Comparison of ENCODE assay signal across 8 mouse cellular contexts in the genomic region with DNA sequence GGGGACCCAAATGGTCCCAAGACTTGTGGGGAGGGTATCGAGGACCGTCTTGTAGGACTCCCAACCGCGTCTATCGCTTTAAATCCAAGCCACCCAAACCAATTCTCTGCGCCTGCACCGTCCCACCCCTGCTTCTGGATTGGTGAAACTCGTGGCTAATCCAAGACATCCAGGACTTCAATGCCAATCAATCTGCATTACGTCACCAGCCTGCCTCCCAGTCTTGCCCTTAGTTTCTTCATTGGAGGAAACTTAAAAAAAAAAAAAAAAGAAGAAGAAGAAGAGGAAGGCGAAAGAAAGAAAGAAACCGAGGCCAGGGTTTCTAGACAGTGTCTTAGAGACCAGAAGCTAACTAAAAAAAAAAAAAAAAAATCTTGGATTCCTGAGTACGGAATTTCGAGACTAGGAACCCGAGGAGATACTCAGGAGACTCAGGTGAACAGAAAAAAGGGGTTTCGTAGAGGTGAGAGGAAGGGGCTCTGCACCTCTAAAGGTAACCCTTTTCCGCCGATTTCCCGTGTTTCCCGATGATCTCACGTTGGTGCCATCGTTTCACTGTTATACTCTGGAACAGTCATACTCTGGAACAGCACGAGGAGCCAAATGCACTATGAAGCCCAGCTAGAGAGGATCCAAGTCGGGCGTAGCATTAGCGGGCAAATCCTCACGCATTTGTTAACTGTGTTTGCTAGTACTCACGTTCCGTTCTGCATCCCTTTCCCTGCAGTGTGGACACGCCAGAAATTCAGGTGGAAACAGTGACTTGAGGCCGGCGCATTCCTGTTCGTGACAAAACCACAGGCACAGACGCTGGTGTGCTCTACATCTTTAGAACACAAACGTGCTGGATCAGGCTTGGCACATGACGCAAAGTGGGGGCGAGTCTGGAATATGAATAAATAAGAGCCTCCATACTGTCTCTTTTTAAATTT. TPM values are rescaled to one million over a fixed set of nuclear protein-coding genes. Genes with fewer than 3 reads are reported as not detected.
DNase-seq lines count a peak whose midpoint lies in the region; ATAC-seq and TF ChIP-seq lines count a peak whose summit lies in the region.

Gene Tspan31, minus strand, starts transcription at position 75 of the 932 bp plus-strand sequence.

- under 1% methylated on average over 36 of the region's 36 CpGs for WGBS in bone marrow, adult 2 months
- WGBS in embryonic facial prominence, embryonic 14.5 days = 2% methylated on average over 36 of the region's 36 CpGs
- under 1% methylated on average over 36 of the region's 36 CpGs for WGBS in heart, adult 2 months
- WGBS in kidney, adult 2 months = under 1% methylated on average over 36 of the region's 36 CpGs
- 2% methylated on average over 36 of the region's 36 CpGs for WGBS in limb, embryonic 11.5 days
- 2% methylated on average over 36 of the region's 36 CpGs for WGBS in midbrain, embryonic 13.5 days

- no peak for TF ChIP-seq POLR2A in bone marrow, adult 2 months (IDR thresholded peaks at IDR 0.05; ENCODE audit: borderline replicate concordance, control insufficient read depth, low read depth, low read length)
- TF ChIP-seq POLR2A in heart, adult 2 months (IDR thresholded peaks at IDR 0.05; ENCODE audit: insufficient read depth, low read depth, low read length) = peak; percentile 93
- TF ChIP-seq POLR2A in kidney, adult 2 months (IDR thresholded peaks at IDR 0.05; ENCODE audit: low read depth, low read length) = peak; percentile 48

- H3K27ac ChIP-seq in bone marrow, adult 2 months (ENCODE audit: control insufficient read depth, insufficient read depth, low read depth, low read length, poor library complexity) = no peak within 1 kb of the TSS
- peak within 1 kb of the TSS; percentile 91 for H3K27ac ChIP-seq in embryonic facial prominence, embryonic 14.5 days (replicated peaks; ENCODE audit: low read depth, low read length)
- H3K27ac ChIP-seq in heart, adult 2 months = peak within 1 kb of the TSS; percentile 84
- H3K27ac ChIP-seq in kidney, adult 2 months (ENCODE audit: insufficient read depth, low read depth, low read length) = peak within 1 kb of the TSS; percentile 71
- H3K27ac ChIP-seq in limb, embryonic 11.5 days (replicated peaks; ENCODE audit: low read depth, low read length) = peak within 1 kb of the TSS; percentile 71
- peak within 1 kb of the TSS; percentile 92 for H3K27ac ChIP-seq in midbrain, embryonic 13.5 days

- H3K9ac ChIP-seq in embryonic facial prominence, embryonic 14.5 days (ENCODE audit: low read depth, low read length) = peak within 1 kb of the TSS; percentile 73
- peak within 1 kb of the TSS; percentile 90 for H3K9ac ChIP-seq in heart, adult 2 months (ENCODE audit: low read depth, low read length)
- peak within 1 kb of the TSS; percentile 73 for H3K9ac ChIP-seq in limb, embryonic 11.5 days (ENCODE audit: low read length)
- peak within 1 kb of the TSS; percentile 80 for H3K9ac ChIP-seq in midbrain, embryonic 13.5 days (replicated peaks)

- TF ChIP-seq EP300 in heart, adult 2 months (IDR thresholded peaks at IDR 0.05; ENCODE audit: insufficient read depth, low read depth, low read length) = 0 out of 2 replicates have a peak, but pooled peaks have one; percentile 6

- DNase-seq in A20 (ENCODE audit: low read depth, low spot score) = peak; percentile 91
- peak; percentile 99 for DNase-seq in embryonic facial prominence, embryonic 14.5 days (ENCODE audit: low spot score)
- DNase-seq in heart, adult 2 months = peak; percentile 86 to 93
- peak; percentile 98 for DNase-seq in kidney, adult 2 months
- DNase-seq in limb, embryonic 11.5 days (ENCODE audit: low spot score) = peak; percentile 90
- peak; percentile 65 for DNase-seq in spleen, adult 12 weeks (ENCODE audit: low spot score)

- no peak for TF ChIP-seq CTCF in bone marrow, adult 2 months (IDR thresholded peaks at IDR 0.05; ENCODE audit: control insufficient read depth, insufficient read depth, low read length)
- no peak for TF ChIP-seq CTCF in heart, adult 2 months (IDR thresholded peaks at IDR 0.05)
- no peak for TF ChIP-seq CTCF in kidney, adult 2 months (conservative IDR thresholded peaks at IDR 0.05; ENCODE audit: insufficient read depth, insufficient read length, low read depth, low read length)

- intact Hi-C loops in heart, adult 2 months (cut with DNase I) = no loop called here

- no peaks in the 10 kb centered on the region for H3K79me2 ChIP-seq in heart, adult 2 months (replicated peaks; ENCODE audit: control insufficient read depth, insufficient read depth, low read length)

- H3K4me1 ChIP-seq in bone marrow, adult 2 months (ENCODE audit: control insufficient read depth, insufficient read depth, low read length) = peaks cover 5% of the 10 kb centered on the region; the same call in 1 of the 2 replicates
- H3K4me1 ChIP-seq in embryonic facial prominence, embryonic 14.5 days (ENCODE audit: control insufficient read depth, insufficient read depth, low read length) = peaks cover 16% of the 10 kb centered on the region
- peaks cover 5% of the 10 kb centered on the region for H3K4me1 ChIP-seq in heart, adult 2 months (ENCODE audit: control insufficient read depth, insufficient read depth, low read length)
- no peaks in the 10 kb centered on the region; the same call in 1 of the 2 replicates for H3K4me1 ChIP-seq in kidney, adult 2 months (ENCODE audit: control insufficient read depth, insufficient read depth, low read length)
- peaks cover 7% of the 10 kb centered on the region; the same call in 1 of the 2 replicates for H3K4me1 ChIP-seq in limb, embryonic 11.5 days (ENCODE audit: control insufficient read depth, insufficient read depth, low read length)
- peaks cover 39% of the 10 kb centered on the region for H3K4me1 ChIP-seq in midbrain, embryonic 13.5 days (replicated peaks)

- peak within 1 kb of the TSS; percentile 46 for H3K4me3 ChIP-seq in bone marrow, adult 2 months (replicated peaks; ENCODE audit: control insufficient read depth, low read depth, low read length)
- peak within 1 kb of the TSS; percentile 62 for H3K4me3 ChIP-seq in embryonic facial prominence, embryonic 14.5 days (ENCODE audit: low read depth, low read length)
- peak within 1 kb of the TSS; percentile 90 for H3K4me3 ChIP-seq in heart, adult 2 months
- peak within 1 kb of the TSS; percentile 86 for H3K4me3 ChIP-seq in kidney, adult 2 months (ENCODE audit: insufficient read depth, low read depth, low read length)
- H3K4me3 ChIP-seq in limb, embryonic 11.5 days (ENCODE audit: low read depth, low read length) = peak within 1 kb of the TSS; percentile 66
- H3K4me3 ChIP-seq in midbrain, embryonic 13.5 days (replicated peaks) = peak within 1 kb of the TSS; percentile 66

- ATAC-seq in embryonic facial prominence, embryonic 14.5 days (ENCODE audit: low read depth) = peak; percentile 93
- ATAC-seq in limb, embryonic 11.5 days (ENCODE audit: insufficient number of reproducible peaks, low FRiP score, low TSS enrichment, low read depth) = peak; percentile 85
- ATAC-seq in midbrain, embryonic 13.5 days = peak; percentile 94

- H3K27me3 ChIP-seq in embryonic facial prominence, embryonic 14.5 days (replicated peaks; ENCODE audit: control insufficient read depth, insufficient read depth, low read length) = peaks cover 6% of the 10 kb centered on the region; the same call in 1 of the 2 replicates
- no peaks in the 10 kb centered on the region for H3K27me3 ChIP-seq in heart, adult 2 months (ENCODE audit: control insufficient read depth, insufficient read depth, low read length)
- H3K27me3 ChIP-seq in kidney, adult 2 months (replicated peaks; ENCODE audit: control insufficient read depth, insufficient read depth, low read length) = no peaks in the 10 kb centered on the region
- no peaks in the 10 kb centered on the region for H3K27me3 ChIP-seq in limb, embryonic 11.5 days (ENCODE audit: control insufficient read depth, insufficient read depth, low read length)
- H3K27me3 ChIP-seq in midbrain, embryonic 13.5 days = 0 out of 2 replicates have a peak, but pooled peaks cover 5% of the 10 kb centered on the region

- peaks cover 35% of the 10 kb centered on the region for H3K36me3 ChIP-seq in embryonic facial prominence, embryonic 14.5 days (ENCODE audit: control insufficient read depth, insufficient read depth, low read length)
- H3K36me3 ChIP-seq in heart, adult 2 months (ENCODE audit: control insufficient read depth, insufficient read depth, low read length) = no peaks in the 10 kb centered on the region
- peaks cover 1% of the 10 kb centered on the region for H3K36me3 ChIP-seq in kidney, adult 2 months (ENCODE audit: control insufficient read depth, insufficient read depth, low read length)
- peaks cover 24% of the 10 kb centered on the region for H3K36me3 ChIP-seq in limb, embryonic 11.5 days (ENCODE audit: control insufficient read depth, insufficient read depth, low read length)
- peaks cover 32% of the 10 kb centered on the region for H3K36me3 ChIP-seq in midbrain, embryonic 13.5 days

- H3K4me2 ChIP-seq in embryonic facial prominence, embryonic 14.5 days (ENCODE audit: low read depth, low read length) = peak within 1 kb of the TSS; percentile 86
- peak within 1 kb of the TSS; percentile 89 for H3K4me2 ChIP-seq in limb, embryonic 11.5 days (ENCODE audit: low read depth, severe bottlenecking)
- peak within 1 kb of the TSS; percentile 70 for H3K4me2 ChIP-seq in midbrain, embryonic 13.5 days (replicated peaks)

- no peaks in the 10 kb centered on the region for H3K9me3 ChIP-seq in embryonic facial prominence, embryonic 14.5 days (ENCODE audit: control insufficient read depth, low read length)
- no peaks in the 10 kb centered on the region for H3K9me3 ChIP-seq in limb, embryonic 11.5 days (ENCODE audit: control insufficient read depth, low read length)
- H3K9me3 ChIP-seq in midbrain, embryonic 13.5 days = no peaks in the 10 kb centered on the region

RNA-seq across cellular contexts. Expression of gene Tspan31, which starts in this region (rescaled TPM):
- 15.7 and 22.5 TPM in 2 replicates for polyA plus RNA-seq in bone marrow, adult 2 months (2011; ENCODE audit: insufficient read depth, insufficient read length, low replicate concordance, missing spikeins)
- polyA plus RNA-seq in embryonic facial prominence, embryonic 14.5 days (2014; fragmentation: Nextera tagmentation; extraction: Ambion mirVana) = 51.8 and 53.6 TPM in 2 replicates
- 10 to 100 TPM; 39.3 to 51.0 TPM for total RNA-seq in heart, adult 2 months (2021)
- 67.6 and 130 TPM in 2 replicates for polyA plus RNA-seq in heart, adult 2 months (2012; rRNA removed)
- polyA plus RNA-seq in kidney, adult 2 months (2012; rRNA removed) = 102 and 117 TPM in 2 replicates
- 123 and 134 TPM in 2 replicates for polyA plus RNA-seq in limb, embryonic 11.5 days (2014; fragmentation: Nextera tagmentation; extraction: Ambion mirVana)
- polyA plus RNA-seq in midbrain, embryonic 13.5 days (2015; fragmentation: Nextera tagmentation; extraction: Ambion mirVana) = 136 and 138 TPM in 2 replicates
